ENCODE assay signal across 7 mouse cellular contexts in genomic region chr13:95891491-95891925, GRCm38 (mm10). TPM values are rescaled to one million over a fixed set of nuclear protein-coding genes. Genes with fewer than 3 reads are reported as not detected.
DNase-seq lines count a peak whose midpoint lies in the region; ATAC-seq and TF ChIP-seq lines count a peak whose summit lies in the region.

TSS of gene Iqgap2 (minus strand) at chr13:95891922.

- peak; percentile 36 for DNase-seq in lung, adult 2 months
- no peak for DNase-seq in lung, adult 18-20 months
- peak in 1 of 2 experiments; percentile 23 for DNase-seq in left cerebral cortex, postnatal 25 days (ENCODE audit: low spot score in 2 of 2)
- DNase-seq in cerebellum, postnatal 14 days = no peak

- TF ChIP-seq CTCF in lung, adult 2 months (IDR thresholded peaks at IDR 0.05; ENCODE audit: insufficient read depth, low read length) = no peak
- no peak for TF ChIP-seq CTCF in bone marrow, adult 2 months (IDR thresholded peaks at IDR 0.05; ENCODE audit: control insufficient read depth, insufficient read depth, low read length)

- H3K27me3 ChIP-seq in forebrain, embryonic 12.5 days = 0 out of 2 replicates have a peak, but pooled peaks cover 3% of the 10 kb centered on the region
- H3K27me3 ChIP-seq in neural tube, embryonic 12.5 days (replicated peaks) = no peaks in the 10 kb centered on the region

- intact Hi-C loops in left cerebral cortex, postnatal 25 days (cut with DNase I) = loop anchor here (5.0 kb wide), 1 partner anchor 71 kb away; no protein-coding TSS in a partner anchor

- ATAC-seq in forebrain, embryonic 12.5 days (ENCODE audit: low FRiP score) = peak; percentile 78
- peak; percentile 74 for ATAC-seq in neural tube, embryonic 12.5 days (ENCODE audit: low FRiP score, low read depth)

- peak within 1 kb of the TSS; percentile 89 for H3K4me2 ChIP-seq in forebrain, embryonic 12.5 days
- peak within 1 kb of the TSS; percentile 89 for H3K4me2 ChIP-seq in neural tube, embryonic 12.5 days (replicated peaks)

- WGBS in lung, adult 2 months = 1% methylated on average over 48 of the region's 48 CpGs
- under 1% methylated on average over 48 of the region's 48 CpGs for WGBS in bone marrow, adult 2 months
- under 1% methylated on average over 41 of the region's 48 CpGs for WGBS in forebrain, embryonic 12.5 days
- under 1% methylated on average over 48 of the region's 48 CpGs for WGBS in neural tube, embryonic 12.5 days

- H3K4me3 ChIP-seq in lung, adult 2 months (replicated peaks; ENCODE audit: extremely low read depth, low read depth, low read length) = peak within 1 kb of the TSS; percentile 58
- H3K4me3 ChIP-seq in bone marrow, adult 2 months (replicated peaks; ENCODE audit: control insufficient read depth, low read depth, low read length) = peak within 1 kb of the TSS; percentile 63
- H3K4me3 ChIP-seq in forebrain, embryonic 12.5 days (replicated peaks) = peak within 1 kb of the TSS; percentile 80
- peak within 1 kb of the TSS; percentile 74 for H3K4me3 ChIP-seq in neural tube, embryonic 12.5 days

- H3K36me3 ChIP-seq in forebrain, embryonic 12.5 days (replicated peaks) = no peaks in the 10 kb centered on the region
- no peaks in the 10 kb centered on the region for H3K36me3 ChIP-seq in neural tube, embryonic 12.5 days

- H3K9ac ChIP-seq in forebrain, embryonic 12.5 days = peak within 1 kb of the TSS; percentile 86
- H3K9ac ChIP-seq in neural tube, embryonic 12.5 days = peak within 1 kb of the TSS; percentile 81

- H3K4me1 ChIP-seq in lung, adult 2 months (ENCODE audit: control insufficient read depth, insufficient read depth, low read length) = no peaks in the 10 kb centered on the region
- H3K4me1 ChIP-seq in bone marrow, adult 2 months (ENCODE audit: control insufficient read depth, insufficient read depth, low read length) = peaks cover 2% of the 10 kb centered on the region; the same call in 1 of the 2 replicates
- peaks cover 35% of the 10 kb centered on the region for H3K4me1 ChIP-seq in forebrain, embryonic 12.5 days
- peaks cover 11% of the 10 kb centered on the region for H3K4me1 ChIP-seq in neural tube, embryonic 12.5 days

- no peak for TF ChIP-seq POLR2A in lung, adult 2 months (IDR thresholded peaks at IDR 0.05; ENCODE audit: borderline replicate concordance, extremely low read depth, low read depth, low read length)
- no peak for TF ChIP-seq POLR2A in bone marrow, adult 2 months (IDR thresholded peaks at IDR 0.05; ENCODE audit: borderline replicate concordance, control insufficient read depth, low read depth, low read length)

- no peaks in the 10 kb centered on the region for H3K9me3 ChIP-seq in forebrain, embryonic 12.5 days
- H3K9me3 ChIP-seq in neural tube, embryonic 12.5 days = no peaks in the 10 kb centered on the region

- H3K27ac ChIP-seq in bone marrow, adult 2 months (ENCODE audit: control insufficient read depth, insufficient read depth, low read depth, low read length, poor library complexity) = peak within 1 kb of the TSS; percentile 89
- peak within 1 kb of the TSS; percentile 76 for H3K27ac ChIP-seq in forebrain, embryonic 12.5 days
- H3K27ac ChIP-seq in neural tube, embryonic 12.5 days = peak within 1 kb of the TSS; percentile 26; the same call in 1 of the 2 replicates

RNA-seq across cellular contexts. Expression of gene Iqgap2, which starts in this region (rescaled TPM):
- polyA plus RNA-seq in lung, adult 2 months (2012; rRNA removed) = 1.7 and 2.4 TPM in 2 replicates
- 15.5 TPM in 2 replicates for polyA plus RNA-seq in bone marrow, adult 2 months (2011; ENCODE audit: insufficient read depth, insufficient read length, low replicate concordance, missing spikeins)
- 16.7 and 17.2 TPM in 2 replicates for polyA plus RNA-seq in forebrain, embryonic 12.5 days (2016; fragmentation: Nextera tagmentation; extraction: Ambion mirVana)
- 10 to 100 TPM; 16.8 to 19.0 TPM for total RNA-seq in left cerebral cortex, postnatal 25 days (2021)
- polyA plus RNA-seq in neural tube, embryonic 12.5 days (2016; fragmentation: Nextera tagmentation; extraction: Ambion mirVana) = 9.5 TPM in 2 replicates

Comparison
In these comparisons a context has a peak if more than half of its experiments do, and no peak if none do; other contexts are left out.
1. H3K27ac ChIP-seq: peak in every context shown above with its lines; median percentile 89 in bone marrow, adult 2 months; 76 in forebrain, embryonic 12.5 days; 26 in neural tube, embryonic 12.5 days.